Mouse (Mus musculus) midbrain, embryonic 16.5 days (tissue): ENCODE measurements at regions not wholly inside any gene's neighbourhood (a gene's known extent, or its start where the extent isn't known, plus 50 kb on each side); places are given as distances from the start of the nearest gene placed in this dataset.

Experiments
- ATAC-seq: fragments of 200-750 bp; cut with Nextera tagmentation; 2 replicates; pipeline ENCODE4 v1.8.0; 2017; ENCODE audit warnings: moderate TSS enrichment
- H3K27ac ChIP-seq: fragments of 300-500 bp; sonication (generic); 2 replicates; pipeline ENCODE4 v1.5.1; 2014; ENCODE audit warnings: mild to moderate bottlenecking, low read length, mixed read lengths
- H3K27me3 ChIP-seq: fragments of 300-500 bp; sonication (generic); 2 replicates; pipeline ENCODE4 v1.6.1; 2014; ENCODE audit warnings: low read depth, low read length, mixed read lengths; ENCODE audit not compliant: control insufficient read depth, insufficient read depth
- H3K36me3 ChIP-seq: fragments of 300-500 bp; sonication (generic); 2 replicates; pipeline ENCODE4 v1.6.1; 2014; ENCODE audit warnings: mild to moderate bottlenecking, low read length, moderate library complexity, mixed read lengths; ENCODE audit not compliant: control insufficient read depth, insufficient read depth
- H3K4me1 ChIP-seq: fragments of 300-500 bp; sonication (generic); 2 replicates; pipeline ENCODE4 v1.6.1; 2014; ENCODE audit warnings: mild to moderate bottlenecking, low read length, mixed read lengths; ENCODE audit not compliant: control insufficient read depth, insufficient read depth
- H3K4me2 ChIP-seq: fragments of 300-500 bp; sonication (generic); 2 replicates; pipeline ENCODE4 v1.6.1; 2014; ENCODE audit warnings: mild to moderate bottlenecking, low read length, mixed read lengths
- H3K4me3 ChIP-seq: fragments of 300-500 bp; sonication (generic); 2 replicates; pipeline ENCODE4 v1.5.1; 2014; ENCODE audit warnings: low read depth, mild to moderate bottlenecking, low read length, moderate library complexity, mixed read lengths
- H3K9ac ChIP-seq: fragments of 300-500 bp; sonication (generic); 2 replicates; pipeline ENCODE4 v1.6.1; 2014; ENCODE audit warnings: low read depth, low read length, mixed read lengths
- H3K9me3 ChIP-seq: fragments of 300-500 bp; sonication (generic); replicated peaks from 2 replicates; pipeline ENCODE4 v1.6.1; 2014; ENCODE audit warnings: mild to moderate bottlenecking, low read length, mixed read lengths; ENCODE audit not compliant: control insufficient read depth, poor library complexity, severe bottlenecking
- WGBS: fragments of 180-500 bp; shearing (Covaris S2); extraction: QIAGEN DNeasy Blood & Tissue Kit; methylation state at CpG from one replicate; pipeline ENCODE4 v1.1.7; 2014; 5-methylcytosine and 5-hydroxymethylcytosine counted together

GRCm38 (mm10) chr6:73676979-73677378 is 207.5 kb upstream of the 4931417E11Rik start:
- Histone ChIP-seq H3K9me3 (no peaks in the 10 kb centered on the region), H3K4me1 (no peaks in the 10 kb centered on the region), H3K9ac (no peak overlapping the region), H3K27me3 (no peaks in the 10 kb centered on the region), H3K4me2 (no peak overlapping the region), H3K27ac (no peak overlapping the region), H3K36me3 (no peaks in the 10 kb centered on the region), H3K4me3 (no peak overlapping the region)
- no peak for ATAC-seq

GRCm38 (mm10) chr6:73669401-73669800 is 199.9 kb upstream of the 4931417E11Rik start:
- H3K27ac ChIP-seq, result no peak overlapping the region
- no peak overlapping the region for H3K4me3 ChIP-seq
- no peak overlapping the region for H3K4me2 ChIP-seq
- no peak for ATAC-seq
- no peak overlapping the region for H3K9ac ChIP-seq
- H3K4me1 ChIP-seq, result no peaks in the 10 kb centered on the region
- H3K9me3 ChIP-seq, result no peaks in the 10 kb centered on the region
- no peaks in the 10 kb centered on the region for H3K27me3 ChIP-seq
- no peaks in the 10 kb centered on the region for H3K36me3 ChIP-seq
- 50% methylated on average over 1 of the region's 1 CpGs for WGBS

GRCm38 (mm10) chr6:73658988-73659387 is 189.5 kb upstream of the 4931417E11Rik start:
- 64% methylated on average over 5 of the region's 5 CpGs for WGBS
- ATAC-seq, result peak; percentile 51; the same call in 1 of the 2 replicates
- H3K9me3 ChIP-seq, result no peaks in the 10 kb centered on the region

GRCm38 (mm10) chr6:73645378-73645777 is 175.9 kb upstream of the 4931417E11Rik start:
- Histone ChIP-seq H3K4me3 (no peak overlapping the region), H3K4me2 (no peak overlapping the region), H3K36me3 (no peaks in the 10 kb centered on the region), H3K27me3 (no peaks in the 10 kb centered on the region), H3K9me3 (no peaks in the 10 kb centered on the region), H3K27ac (no peak overlapping the region), H3K9ac (no peak overlapping the region), H3K4me1 (no peaks in the 10 kb centered on the region)
- ATAC-seq, result no peak
- 51% methylated on average over 2 of the region's 2 CpGs for WGBS

More at GRCm38 (mm10) chr6:73658988-73659387, 189.5 kb upstream of the 4931417E11Rik start:
- no peak overlapping the region for H3K4me3 ChIP-seq
- no peak overlapping the region for H3K9ac ChIP-seq
- no peak overlapping the region for H3K27ac ChIP-seq
- H3K27me3 ChIP-seq, result no peaks in the 10 kb centered on the region
- H3K4me1 ChIP-seq, result no peaks in the 10 kb centered on the region
- no peaks in the 10 kb centered on the region for H3K36me3 ChIP-seq
- no peak overlapping the region for H3K4me2 ChIP-seq

- WGBS, result 43% methylated on average over 2 of the region's 2 CpGs
- no peak overlapping the region for H3K27ac ChIP-seq
- peak; percentile 54 for ATAC-seq
- no peaks in the 10 kb centered on the region for H3K4me1 ChIP-seq
- no peak overlapping the region for H3K9ac ChIP-seq
- no peaks in the 10 kb centered on the region for H3K36me3 ChIP-seq
- H3K27me3 ChIP-seq, result no peaks in the 10 kb centered on the region
- no peak overlapping the region for H3K4me3 ChIP-seq
- H3K9me3 ChIP-seq, result no peaks in the 10 kb centered on the region
- no peak overlapping the region for H3K4me2 ChIP-seq
Measured at GRCm38 (mm10) chr6:73644778-73645267, 175.4 kb upstream of the 4931417E11Rik start.

- ATAC-seq, result no peak
- WGBS, result 0% methylated on average over 1 of the region's 1 CpGs
Measured at GRCm38 (mm10) chr6:73628600-73628999, 159.1 kb upstream of the 4931417E11Rik start.

GRCm38 (mm10) chr6:73626451-73626850 is 157.0 kb upstream of the 4931417E11Rik start:
- ATAC-seq, result no peak
- no peak overlapping the region for H3K9ac ChIP-seq
- 63% methylated on average over 5 of the region's 5 CpGs for WGBS

More at GRCm38 (mm10) chr6:73628600-73628999, 159.1 kb upstream of the 4931417E11Rik start:
- no peak overlapping the region for H3K9ac ChIP-seq
- no peaks in the 10 kb centered on the region for H3K36me3 ChIP-seq
- H3K27ac ChIP-seq, result no peak overlapping the region
- H3K4me2 ChIP-seq, result no peak overlapping the region
- no peak overlapping the region for H3K4me3 ChIP-seq
- no peaks in the 10 kb centered on the region for H3K9me3 ChIP-seq
- no peaks in the 10 kb centered on the region for H3K27me3 ChIP-seq
- no peaks in the 10 kb centered on the region for H3K4me1 ChIP-seq

GRCm38 (mm10) chr6:73624211-73624610 is 154.7 kb upstream of the 4931417E11Rik start:
- ATAC-seq, result no peak
- Histone ChIP-seq H3K4me3 (no peak overlapping the region), H3K4me1 (no peaks in the 10 kb centered on the region), H3K27me3 (no peaks in the 10 kb centered on the region), H3K36me3 (no peaks in the 10 kb centered on the region), H3K27ac (no peak overlapping the region), H3K9me3 (no peaks in the 10 kb centered on the region), H3K9ac (no peak overlapping the region), H3K4me2 (no peak overlapping the region)
- 94% methylated on average over 1 of the region's 1 CpGs for WGBS

More at GRCm38 (mm10) chr6:73626451-73626850, 157.0 kb upstream of the 4931417E11Rik start:
- H3K27me3 ChIP-seq, result no peaks in the 10 kb centered on the region
- H3K36me3 ChIP-seq, result no peaks in the 10 kb centered on the region
- H3K4me3 ChIP-seq, result no peak overlapping the region
- no peaks in the 10 kb centered on the region for H3K4me1 ChIP-seq
- H3K27ac ChIP-seq, result no peak overlapping the region
- no peak overlapping the region for H3K4me2 ChIP-seq
- no peaks in the 10 kb centered on the region for H3K9me3 ChIP-seq

GRCm38 (mm10) chr6:73621839-73622426 is 152.5 kb upstream of the 4931417E11Rik start:
- Histone ChIP-seq H3K4me3 (no peak overlapping the region), H3K27me3 (no peaks in the 10 kb centered on the region), H3K4me1 (no peaks in the 10 kb centered on the region), H3K4me2 (no peak overlapping the region), H3K9ac (no peak overlapping the region), H3K27ac (no peak overlapping the region), H3K9me3 (no peaks in the 10 kb centered on the region), H3K36me3 (no peaks in the 10 kb centered on the region)
- no peak for ATAC-seq
- 75% methylated on average over 4 of the region's 4 CpGs for WGBS
